Mouse (Mus musculus): Measurements from ENCODE around the gene Sfrp2.

Sfrp2 gene

DNA sequence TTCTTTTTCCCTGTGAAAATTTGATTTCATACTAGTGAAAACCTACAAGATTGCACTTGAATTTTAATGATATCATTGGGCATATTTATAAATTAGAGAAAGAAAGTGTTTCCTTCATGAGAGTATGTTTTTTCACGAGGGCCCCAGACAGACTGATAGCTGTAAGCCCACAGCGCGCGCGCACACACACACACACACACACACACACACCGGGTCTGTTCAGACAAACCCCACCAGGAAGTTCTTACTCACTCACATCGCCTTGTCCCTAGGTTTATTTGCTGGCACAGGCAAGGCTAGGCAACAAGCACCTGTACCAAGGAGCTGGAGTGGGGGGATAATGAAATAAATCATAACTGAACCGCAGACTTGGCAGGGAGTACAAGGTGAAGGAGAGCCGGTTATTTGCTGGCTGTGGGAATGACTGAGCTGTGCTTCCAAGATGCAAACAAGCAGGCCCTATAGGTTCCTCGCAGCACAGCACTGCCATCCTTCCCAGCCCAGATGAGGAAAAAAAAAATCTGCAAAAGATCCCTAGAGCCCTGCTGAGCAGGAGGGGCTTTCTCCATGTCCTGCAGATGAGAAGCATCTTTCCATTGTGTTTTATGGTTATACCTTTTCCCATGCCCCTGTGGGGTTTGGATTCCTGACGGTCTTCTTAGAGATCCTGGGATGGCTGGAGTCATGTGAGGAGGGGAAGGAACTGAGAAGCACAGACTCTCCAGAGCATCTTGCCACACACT is 2.3 kb downstream of the Sfrp2 start:
- in situ Hi-C loops (cut with MboI; ENCODE audit: low pct_unique_long_range_greater_than_20kb in 1 of 2, low sequenced_read_pairs in 2 of 2, unreplicated experiment in 1 of 2) = no loop called here

DNA sequence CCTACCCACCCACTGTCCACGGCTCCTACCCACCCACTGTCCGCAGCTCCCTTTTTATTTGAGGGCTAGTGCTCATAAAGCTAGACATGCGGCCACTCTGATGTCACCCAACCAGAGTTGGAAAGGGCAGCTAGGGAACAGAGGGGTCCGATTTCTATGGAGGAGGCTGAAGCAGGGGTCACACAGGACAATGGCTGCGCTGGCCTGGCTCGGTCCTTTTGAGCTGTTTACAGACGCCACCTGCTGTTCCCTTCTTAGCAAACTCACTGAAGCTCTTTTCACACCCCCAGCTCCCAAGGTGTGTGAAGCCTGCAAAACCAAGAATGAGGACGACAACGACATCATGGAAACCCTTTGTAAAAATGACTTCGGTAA is 2.9 kb downstream of the Sfrp2 start:
- in situ Hi-C loops (cut with MboI; ENCODE audit: low pct_unique_long_range_greater_than_20kb in 1 of 2, low sequenced_read_pairs in 2 of 2, unreplicated experiment in 1 of 2) = no loop called here

DNA sequence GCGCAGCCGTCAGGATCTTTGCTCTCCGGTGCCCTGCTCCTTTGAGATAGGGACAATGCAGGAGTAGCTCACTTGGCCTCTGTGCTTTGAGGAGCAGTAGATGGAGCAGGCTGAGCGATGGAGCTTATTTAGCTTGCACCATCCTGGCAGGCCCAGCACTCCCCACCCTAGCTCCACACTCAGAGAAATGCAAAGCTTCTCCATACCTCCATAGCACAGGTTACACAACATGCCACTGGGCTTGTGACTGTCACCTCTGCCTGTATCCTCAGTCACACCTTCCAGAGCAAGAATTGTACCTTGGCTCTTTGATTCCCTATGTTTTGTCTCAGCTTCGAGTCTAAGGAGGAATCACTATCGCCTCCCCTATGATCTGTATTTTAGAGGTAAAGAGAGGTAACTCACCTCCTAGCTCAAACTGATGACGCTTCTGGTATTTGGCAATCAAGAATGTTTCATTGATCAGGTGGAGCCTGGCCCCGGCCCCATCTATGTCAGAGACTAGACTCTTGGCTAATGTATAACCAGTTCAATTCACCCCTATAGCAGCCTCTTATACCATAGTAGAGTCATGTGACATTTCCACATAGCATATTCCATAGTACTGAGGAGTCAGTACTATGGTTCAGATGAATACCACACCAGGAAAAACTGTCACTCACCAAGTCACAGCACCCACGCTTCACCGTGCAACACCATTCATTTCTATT is 5.2 kb downstream of the Sfrp2 start:
- in situ Hi-C loops (cut with MboI; ENCODE audit: low pct_unique_long_range_greater_than_20kb in 1 of 2, low sequenced_read_pairs in 2 of 2, unreplicated experiment in 1 of 2) = no loop called here

DNA sequence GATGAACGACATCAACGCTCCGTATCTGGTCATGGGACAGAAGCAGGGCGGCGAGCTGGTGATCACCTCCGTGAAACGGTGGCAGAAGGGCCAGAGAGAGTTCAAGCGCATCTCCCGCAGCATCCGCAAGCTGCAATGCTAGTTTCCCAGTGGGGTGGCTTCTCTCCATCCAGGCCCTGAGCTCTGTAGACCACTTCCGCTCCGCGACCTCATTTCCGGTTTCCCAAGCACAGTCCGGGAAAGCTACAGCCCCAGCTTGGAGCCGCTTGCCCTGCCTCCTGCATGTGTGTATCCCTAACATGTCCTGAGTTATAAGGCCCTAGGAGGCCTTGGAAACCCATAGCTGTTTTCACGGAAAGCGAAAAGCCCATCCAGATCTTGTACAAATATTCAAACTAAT is 7.2 kb downstream of the Sfrp2 start:
- in situ Hi-C loops (cut with MboI; ENCODE audit: low pct_unique_long_range_greater_than_20kb in 1 of 2, low sequenced_read_pairs in 2 of 2, unreplicated experiment in 1 of 2) = no loop called here

DNA sequence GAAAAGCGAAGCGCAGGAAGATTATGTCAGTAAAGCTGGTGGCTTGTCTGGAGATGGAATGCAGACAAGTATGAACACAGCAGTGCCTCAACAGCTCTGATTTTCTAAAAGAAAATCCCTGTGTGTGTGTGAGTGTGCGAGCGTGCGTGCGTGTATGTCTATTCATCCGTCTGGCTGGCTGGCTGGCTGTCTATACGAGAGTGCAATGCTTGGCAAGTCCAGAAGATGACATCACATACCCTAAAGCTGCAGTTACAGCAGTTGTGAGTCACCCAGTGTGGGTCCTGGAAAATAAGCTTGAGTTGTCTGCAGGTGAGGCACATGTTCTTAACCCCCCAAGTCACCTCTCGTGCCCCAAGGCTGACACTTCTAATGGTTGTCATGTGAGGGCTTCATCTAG is 9.3 kb downstream of the Sfrp2 start:
- in situ Hi-C loops (cut with MboI; ENCODE audit: low pct_unique_long_range_greater_than_20kb in 1 of 2, low sequenced_read_pairs in 2 of 2, unreplicated experiment in 1 of 2) = no loop called here

DNA sequence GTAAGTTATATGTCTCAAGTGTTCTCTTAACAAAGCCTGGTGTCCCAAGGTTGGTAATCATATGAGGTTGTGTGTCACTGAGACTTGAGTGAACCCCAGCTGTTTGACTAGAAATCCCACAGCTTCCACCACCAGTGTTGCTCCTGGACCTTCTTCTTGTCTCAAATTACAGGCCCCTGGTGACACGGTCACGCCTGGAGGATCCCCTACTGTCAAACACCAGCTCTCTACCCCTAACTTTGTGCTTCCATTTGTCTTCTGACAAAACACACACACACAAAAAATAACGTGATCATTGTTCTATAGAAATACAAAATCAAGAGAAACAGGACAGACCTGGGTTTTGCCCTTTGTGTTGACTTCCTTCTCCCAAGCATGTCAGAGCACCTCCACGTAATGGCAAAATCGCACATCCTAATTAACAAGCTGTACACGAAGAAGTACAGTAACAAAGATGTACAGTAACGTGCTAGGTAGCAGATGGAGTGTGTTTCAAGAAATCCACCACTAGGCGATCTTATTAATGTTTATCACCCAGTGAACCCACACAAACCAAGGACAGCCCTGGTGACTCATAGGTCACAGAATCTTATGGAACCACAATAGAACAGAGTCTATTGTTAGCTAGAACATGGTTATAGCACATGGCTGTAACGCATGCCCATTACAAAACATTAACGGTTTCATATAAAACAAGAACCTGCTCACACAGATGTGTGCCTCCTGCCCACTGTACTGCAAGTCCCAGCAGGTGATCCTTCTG is 15.5 kb downstream of the Sfrp2 start:
- in situ Hi-C loops (cut with MboI; ENCODE audit: low pct_unique_long_range_greater_than_20kb in 1 of 2, low sequenced_read_pairs in 2 of 2, unreplicated experiment in 1 of 2) = no loop called here

DNA sequence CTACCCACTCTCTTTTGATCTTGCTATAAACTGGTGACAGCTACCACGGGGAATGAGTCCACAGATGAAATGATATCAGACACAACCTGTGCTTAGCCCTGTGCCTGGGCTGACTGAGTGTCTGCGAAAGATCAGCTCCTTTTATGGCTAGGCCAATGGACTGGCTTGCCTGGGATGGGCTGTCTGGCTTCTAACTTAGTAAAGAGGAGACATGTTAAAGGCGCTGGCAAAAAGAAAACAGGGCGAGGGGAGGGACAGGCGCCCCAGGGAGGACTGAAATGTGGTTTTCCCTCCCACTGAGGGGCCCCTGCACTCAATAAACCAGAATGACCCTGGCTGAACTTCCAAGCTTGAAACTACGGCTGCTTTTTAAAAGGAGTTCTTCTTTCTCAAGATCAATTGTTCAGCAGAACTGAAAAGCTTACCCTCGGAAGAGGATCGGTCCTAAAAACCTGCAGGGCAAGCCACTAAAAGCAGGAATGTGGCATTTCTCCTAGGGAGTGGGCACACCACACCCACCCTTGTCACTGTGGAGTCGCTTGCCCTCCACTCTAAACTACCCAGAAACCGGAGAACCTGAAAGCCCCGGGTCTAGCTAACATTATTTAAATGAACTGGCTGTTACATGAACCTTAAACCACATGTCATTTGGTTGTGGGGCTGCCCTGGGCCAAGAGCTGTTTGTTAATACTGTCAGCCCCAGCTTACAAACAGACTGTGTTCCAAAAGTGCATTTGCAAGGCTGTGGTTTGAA is 17.8 kb downstream of the Sfrp2 start:
- in situ Hi-C loops (cut with MboI; ENCODE audit: low pct_unique_long_range_greater_than_20kb in 1 of 2, low sequenced_read_pairs in 2 of 2, unreplicated experiment in 1 of 2) = no loop called here

DNA sequence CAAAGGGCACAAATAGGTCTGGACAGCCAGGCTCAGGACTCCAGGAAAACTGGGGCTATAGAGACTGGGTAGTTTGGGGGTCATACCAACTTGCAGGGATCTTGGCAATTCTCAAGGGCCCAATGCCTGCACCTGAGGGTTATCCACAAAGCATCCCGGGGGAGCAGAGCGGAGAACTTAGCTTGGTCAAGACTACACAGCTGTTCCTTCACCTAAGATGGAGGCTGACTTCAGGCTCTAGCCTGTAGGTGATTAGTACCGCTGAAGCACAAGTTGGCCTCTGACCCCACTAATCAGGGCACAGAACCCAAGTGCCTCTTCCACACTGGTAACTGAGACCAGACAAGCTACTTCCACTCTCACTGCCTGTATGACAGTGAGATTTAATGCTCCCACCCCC is 18.6 kb downstream of the Sfrp2 start:
- in situ Hi-C loops (cut with MboI; ENCODE audit: low pct_unique_long_range_greater_than_20kb in 1 of 2, low sequenced_read_pairs in 2 of 2, unreplicated experiment in 1 of 2) = no loop called here

DNA sequence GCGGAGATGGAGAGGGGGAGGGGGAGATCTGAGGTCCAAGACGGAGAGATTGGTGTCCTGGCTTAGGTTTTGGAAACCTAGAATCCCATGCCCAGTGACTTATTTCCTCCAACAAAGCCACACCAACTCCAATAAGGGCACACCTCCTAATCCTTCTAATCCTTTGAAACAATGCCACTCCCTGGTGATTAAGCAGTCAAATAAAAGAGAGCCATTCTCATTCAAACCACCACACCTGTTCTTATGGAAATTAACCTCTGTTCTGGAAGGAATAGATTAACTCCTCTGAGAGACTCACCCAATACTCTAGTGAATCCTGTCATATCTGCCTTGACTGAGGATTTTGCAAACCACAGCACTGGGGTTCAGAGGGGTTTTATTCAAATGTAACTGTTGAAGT is 21.0 kb downstream of the Sfrp2 start:
- in situ Hi-C loops (cut with MboI; ENCODE audit: low pct_unique_long_range_greater_than_20kb in 1 of 2, low sequenced_read_pairs in 2 of 2, unreplicated experiment in 1 of 2) = no loop called here

DNA sequence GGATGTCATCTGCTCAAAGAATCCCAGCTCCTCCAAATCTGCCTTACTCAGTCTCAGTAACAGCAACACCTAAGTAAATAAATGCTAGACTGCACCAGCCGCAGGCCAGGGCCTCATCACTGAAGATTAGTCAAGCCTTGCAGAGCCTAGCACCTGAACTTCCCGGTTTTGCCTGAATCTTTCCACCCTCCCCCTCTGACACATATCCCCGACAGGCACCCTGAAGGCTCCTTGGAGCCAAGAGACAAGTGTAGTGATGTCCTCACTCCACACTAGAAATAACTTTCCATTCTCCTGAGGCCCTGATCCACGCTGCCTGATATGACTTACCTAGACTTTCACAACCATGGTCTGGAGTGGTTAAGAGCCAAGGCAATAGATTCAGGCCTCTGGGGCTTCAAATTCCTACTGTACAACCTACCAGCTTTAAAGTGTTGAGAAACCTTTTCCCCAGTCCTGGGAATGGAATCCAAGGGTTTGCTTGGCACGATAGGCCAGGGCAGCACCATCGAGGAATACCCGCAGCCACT is 21.7 kb downstream of the Sfrp2 start:
- in situ Hi-C loops (cut with MboI; ENCODE audit: low pct_unique_long_range_greater_than_20kb in 1 of 2, low sequenced_read_pairs in 2 of 2, unreplicated experiment in 1 of 2) = no loop called here

DNA sequence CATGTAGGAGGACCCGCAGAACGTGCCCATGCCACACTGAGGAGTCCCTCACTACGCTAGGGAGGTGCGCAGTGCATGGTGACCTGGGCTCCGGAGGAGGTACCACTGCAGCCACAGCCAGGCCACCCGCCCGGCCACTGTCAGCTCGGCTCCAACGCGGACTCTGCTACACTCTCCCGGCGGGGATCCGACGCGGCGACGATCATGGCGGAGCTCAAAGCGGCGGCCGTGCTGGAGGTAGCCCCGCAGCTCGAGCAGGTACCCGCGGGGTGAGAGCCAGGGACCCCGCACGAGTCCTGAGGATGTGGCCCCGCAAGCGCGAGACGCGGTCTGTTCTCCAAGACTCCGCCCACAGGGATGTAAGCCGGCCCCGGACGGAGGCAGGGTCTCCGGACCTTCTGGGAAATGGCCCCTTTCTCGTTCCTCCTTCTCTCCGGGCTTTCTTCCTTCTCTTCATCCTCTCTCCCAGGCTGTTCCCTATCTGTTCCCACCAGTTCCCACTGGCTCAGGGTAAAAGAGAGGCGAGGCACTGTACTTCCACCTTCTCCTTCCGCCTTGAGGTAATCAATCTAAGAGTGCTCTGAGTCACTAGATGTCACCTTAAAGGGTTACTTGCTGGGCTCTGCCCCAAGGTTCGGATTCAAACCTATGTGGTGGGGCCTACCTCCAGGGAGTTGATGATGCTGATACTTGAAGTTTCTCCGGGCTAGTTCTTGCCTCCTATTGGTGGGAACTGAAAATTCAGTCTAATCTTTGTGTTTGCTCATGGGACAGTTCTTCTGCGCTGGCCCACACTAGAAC is 23.7 kb downstream of the Sfrp2 start:
- in situ Hi-C loops (cut with MboI; ENCODE audit: low pct_unique_long_range_greater_than_20kb in 1 of 2, low sequenced_read_pairs in 2 of 2, unreplicated experiment in 1 of 2) = loop anchor here in 1 of 2 experiments (10.0 kb wide), 1 partner anchor 115 kb away; no protein-coding TSS in a partner anchor

DNA sequence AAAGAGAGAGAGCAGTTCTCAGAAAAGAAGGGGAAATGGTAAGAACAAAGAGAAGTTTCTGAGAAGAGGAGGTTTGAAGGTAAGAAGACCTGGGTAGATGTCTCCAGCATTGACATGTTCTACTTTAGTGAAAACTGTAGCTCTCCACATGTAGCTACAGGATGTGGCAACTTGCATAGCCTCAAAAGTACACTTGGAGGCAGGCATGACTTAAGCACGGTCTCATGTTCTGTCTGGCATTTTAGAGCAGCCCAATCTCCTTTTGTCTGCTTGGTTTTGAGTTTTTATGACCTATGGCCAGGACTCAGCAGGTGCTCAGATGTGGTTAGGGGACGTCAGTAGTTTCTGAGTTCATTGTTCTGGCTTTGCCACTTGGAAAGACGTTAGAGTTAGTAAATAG is 25.3 kb downstream of the Sfrp2 start:
- in situ Hi-C loops (cut with MboI; ENCODE audit: low pct_unique_long_range_greater_than_20kb in 1 of 2, low sequenced_read_pairs in 2 of 2, unreplicated experiment in 1 of 2) = loop anchor here in 1 of 2 experiments (10.0 kb wide), 1 partner anchor 113 kb away; no protein-coding TSS in a partner anchor

DNA sequence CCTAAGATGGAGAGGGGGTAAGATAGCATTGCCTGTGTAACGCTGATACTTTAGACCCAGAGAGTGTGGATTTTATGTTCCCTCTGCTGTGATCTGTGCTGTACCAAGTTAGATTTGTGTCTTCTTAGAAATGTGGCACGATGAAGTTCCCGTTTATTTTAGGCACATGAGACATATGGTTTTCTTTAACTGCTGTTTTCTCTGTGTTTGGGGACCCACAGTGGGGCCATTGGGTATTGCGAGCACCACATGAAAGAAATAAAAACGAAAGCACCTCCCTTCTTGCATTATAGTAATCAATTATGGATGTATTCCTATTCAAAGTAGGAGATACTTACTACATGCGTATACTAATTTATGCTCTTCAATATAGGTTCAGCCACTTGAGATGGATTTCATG is 31.0 kb downstream of the Sfrp2 start:
- in situ Hi-C loops (cut with MboI; ENCODE audit: low pct_unique_long_range_greater_than_20kb in 1 of 2, low sequenced_read_pairs in 2 of 2, unreplicated experiment in 1 of 2) = loop anchor here (5.0 to 10.0 kb wide), 2 partner anchors 90 to 108 kb away; no protein-coding TSS in a partner anchor

DNA sequence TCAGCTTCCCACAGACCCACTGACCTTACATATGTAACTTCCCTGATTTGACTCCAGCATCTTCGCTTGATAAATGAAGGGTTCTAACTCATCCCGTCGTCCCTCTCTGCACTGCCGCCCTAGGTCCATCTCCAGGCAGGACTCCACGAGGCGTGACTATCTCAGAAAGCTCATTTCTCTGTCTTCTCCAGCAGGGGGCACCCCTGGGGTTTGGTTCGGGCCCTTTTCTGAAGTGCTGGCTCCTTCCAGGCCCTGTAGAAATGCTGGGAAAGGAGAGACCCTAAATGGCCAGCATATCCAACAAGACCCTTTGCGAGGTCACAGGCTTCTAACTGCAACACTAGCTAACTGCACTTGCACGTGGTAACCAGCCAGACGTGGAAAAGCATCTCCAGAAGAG is 31.7 kb downstream of the Sfrp2 start:
- in situ Hi-C loops (cut with MboI; ENCODE audit: low pct_unique_long_range_greater_than_20kb in 1 of 2, low sequenced_read_pairs in 2 of 2, unreplicated experiment in 1 of 2) = loop anchor here (5.0 to 10.0 kb wide), 2 partner anchors 89 to 107 kb away; no protein-coding TSS in a partner anchor

DNA sequence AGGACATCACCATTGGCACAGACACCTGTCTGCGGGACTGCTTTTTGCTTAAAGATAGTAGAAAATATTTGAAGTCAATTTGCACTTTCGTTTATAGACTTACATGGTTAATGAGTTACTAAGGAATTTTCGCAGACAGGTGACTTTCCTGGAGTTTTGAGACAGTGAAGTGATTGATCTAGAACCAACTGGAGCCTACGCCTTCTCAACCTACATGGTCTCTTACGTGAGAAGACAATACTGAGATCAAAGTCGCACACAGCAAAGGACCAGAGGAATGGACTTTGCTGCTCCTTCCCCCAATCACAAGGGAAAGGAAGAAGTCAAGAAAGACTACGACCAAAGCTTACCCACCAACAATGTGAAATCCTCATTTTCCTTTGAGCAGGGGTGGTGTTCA is 33.4 kb downstream of the Sfrp2 start:
- in situ Hi-C loops (cut with MboI; ENCODE audit: low pct_unique_long_range_greater_than_20kb in 1 of 2, low sequenced_read_pairs in 2 of 2, unreplicated experiment in 1 of 2) = loop anchor here (5.0 to 10.0 kb wide), 2 partner anchors 88 to 105 kb away; no protein-coding TSS in a partner anchor

DNA sequence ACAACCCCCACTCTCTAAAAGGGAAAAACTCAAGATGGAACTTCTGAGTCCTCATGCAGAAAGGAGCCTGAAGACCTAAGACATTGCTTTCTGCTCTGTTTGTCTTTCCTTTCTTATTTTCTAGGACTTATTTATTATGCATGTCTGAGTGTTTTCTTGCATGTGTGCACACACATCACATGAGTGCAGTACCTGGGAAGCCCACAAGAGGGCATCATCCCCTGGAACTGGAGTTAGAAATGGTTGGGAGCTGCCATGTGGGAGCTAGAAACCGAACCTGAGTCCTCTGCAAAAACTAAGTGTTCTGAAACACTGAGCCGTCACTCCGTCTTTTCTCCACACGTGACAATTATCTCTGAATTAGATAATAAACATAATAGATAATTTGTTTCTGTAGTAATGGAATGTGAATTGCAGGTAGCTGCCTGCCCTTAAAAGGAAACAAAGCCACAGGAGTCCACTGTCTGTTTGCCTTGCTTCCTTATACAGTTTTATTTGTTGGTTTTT is 35.6 kb downstream of the Sfrp2 start:
- in situ Hi-C loops (cut with MboI; ENCODE audit: low pct_unique_long_range_greater_than_20kb in 1 of 2, low sequenced_read_pairs in 2 of 2, unreplicated experiment in 1 of 2) = loop anchor here in 1 of 2 experiments (25.0 kb wide), 1 partner anchor 511 kb away; the partner anchor contains the start of gene Trim2

DNA sequence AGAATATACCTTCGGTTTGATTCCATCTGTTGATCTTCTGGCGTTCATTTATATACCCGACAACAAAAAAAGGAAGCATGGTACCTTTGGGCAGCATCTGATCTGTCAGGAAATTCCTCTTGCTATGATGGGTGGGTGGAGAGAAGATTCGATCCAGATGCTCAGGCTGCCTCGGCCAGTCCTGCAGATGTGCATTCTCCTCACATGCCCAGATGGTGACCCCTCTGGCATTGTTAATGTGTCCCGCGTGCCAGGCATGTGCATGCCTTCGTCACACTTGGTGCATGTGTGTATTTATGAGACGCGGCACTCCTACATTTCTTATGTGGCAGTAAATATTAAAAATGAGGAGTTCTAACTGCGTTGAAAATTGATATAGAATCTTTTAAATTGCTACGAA is 42.4 kb downstream of the Sfrp2 start:
- in situ Hi-C loops (cut with MboI; ENCODE audit: low pct_unique_long_range_greater_than_20kb in 1 of 2, low sequenced_read_pairs in 2 of 2, unreplicated experiment in 1 of 2) = loop anchor here in 1 of 2 experiments (25.0 kb wide), 1 partner anchor 504 kb away; the partner anchor contains the start of gene Trim2
